Mouse (Mus musculus) lung, embryonic 15.5 days (tissue): ENCODE measurements at regions not wholly inside any gene's neighbourhood (a gene's known extent, or its start where the extent isn't known, plus 50 kb on each side); places are given as distances from the start of the nearest gene placed in this dataset.

Source experiments
- ATAC-seq: fragments of 200-750 bp; cut with Nextera tagmentation; 2 replicates; pipeline ENCODE4 v1.8.0; 2017; ENCODE audit warnings: moderate number of reproducible peaks, borderline replicate concordance; ENCODE audit not compliant: low FRiP score, low TSS enrichment; ENCODE audit errors: extremely low read depth
- H3K27ac ChIP-seq: fragments of 300-500 bp; sonication (generic); 2 replicates; pipeline ENCODE4 v1.5.1; 2015; ENCODE audit warnings: moderate library complexity, mild to moderate bottlenecking, inconsistent platforms
- H3K27me3 ChIP-seq: fragments of 300-500 bp; sonication (generic); 2 replicates; pipeline ENCODE4 v1.6.1; 2015; ENCODE audit warnings: inconsistent platforms
- H3K36me3 ChIP-seq: fragments of 300-500 bp; sonication (generic); 2 replicates; pipeline ENCODE4 v1.6.1; 2015; ENCODE audit warnings: inconsistent platforms
- H3K4me1 ChIP-seq: fragments of 300-500 bp; sonication (generic); 2 replicates; pipeline ENCODE4 v1.6.1; 2015; ENCODE audit warnings: inconsistent platforms
- H3K4me2 ChIP-seq: fragments of 300-500 bp; sonication (generic); 2 replicates; pipeline ENCODE4 v1.6.1; 2015; ENCODE audit warnings: inconsistent platforms, mild to moderate bottlenecking, moderate library complexity
- H3K4me3 ChIP-seq: fragments of 300-500 bp; sonication (generic); 2 replicates; pipeline ENCODE4 v1.5.1; 2015; ENCODE audit warnings: mild to moderate bottlenecking, inconsistent platforms
- H3K9ac ChIP-seq: fragments of 300-500 bp; sonication (generic); 2 replicates; pipeline ENCODE4 v1.6.1; 2015; ENCODE audit warnings: inconsistent platforms
- H3K9me3 ChIP-seq: fragments of 300-500 bp; sonication (generic); 2 replicates; pipeline ENCODE4 v1.6.1; 2016; ENCODE audit warnings: inconsistent platforms
- WGBS: fragments of 180-500 bp; shearing (Covaris S2); methylation state at CpG from one replicate; pipeline ENCODE4 v1.1.7; 2015; 5-methylcytosine and 5-hydroxymethylcytosine counted together

DNA sequence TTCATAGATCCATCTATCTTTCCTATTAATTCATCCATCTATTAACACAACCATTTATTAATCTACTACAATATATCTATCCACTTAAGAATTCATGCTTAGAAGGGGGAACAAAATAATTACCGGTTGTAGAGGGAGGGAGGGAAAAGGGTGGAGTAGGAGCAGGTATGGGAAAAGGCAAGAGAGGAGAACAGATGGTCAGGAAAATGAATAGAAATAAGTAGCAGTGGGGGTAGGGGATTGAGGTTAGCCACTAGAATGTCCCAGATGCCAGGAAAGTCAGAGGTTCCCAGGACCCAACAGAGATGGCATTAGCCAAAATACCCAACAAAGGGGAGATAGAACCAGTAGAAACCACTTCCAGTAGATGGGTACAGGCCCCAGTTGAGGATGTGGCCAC lies 164.5 kb upstream of the Crbn start:
- Histone ChIP-seq H3K27ac (no peak overlapping the region), H3K4me1 (no peaks in the 10 kb centered on the region), H3K9me3 (no peaks in the 10 kb centered on the region), H3K27me3 (no peaks in the 10 kb centered on the region), H3K4me2 (no peak overlapping the region), H3K36me3 (no peaks in the 10 kb centered on the region), H3K4me3 (no peak overlapping the region), H3K9ac (no peak overlapping the region)
- 79% methylated on average over 1 of the region's 1 CpGs for WGBS
- ATAC-seq: no peak

DNA sequence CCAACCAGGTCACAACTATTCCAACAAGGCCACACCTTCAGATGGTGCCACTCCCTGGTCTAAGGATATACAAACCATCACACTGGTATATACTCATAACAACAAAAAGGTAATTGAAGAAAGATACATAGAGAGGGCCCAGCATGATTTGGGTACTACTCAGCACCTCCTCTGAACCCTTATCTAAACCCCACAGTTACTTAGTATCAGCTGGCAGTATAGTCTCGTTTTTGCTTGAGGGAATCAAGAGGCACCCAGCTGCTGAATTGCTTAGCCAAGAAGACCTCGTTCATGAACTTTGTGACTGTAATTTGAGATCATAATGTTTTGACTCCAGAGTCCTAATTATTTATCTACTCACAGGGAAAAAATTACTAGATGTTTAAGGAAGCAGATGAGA lies 175.6 kb upstream of the Crbn start:
- H3K4me3 ChIP-seq: no peak overlapping the region
- no peaks in the 10 kb centered on the region for H3K27me3 ChIP-seq
- H3K4me2 ChIP-seq: no peak overlapping the region
- H3K4me1 ChIP-seq: no peaks in the 10 kb centered on the region
- H3K9me3 ChIP-seq: no peaks in the 10 kb centered on the region
- no peak overlapping the region for H3K9ac ChIP-seq
- no peak overlapping the region for H3K27ac ChIP-seq
- ATAC-seq: no peak
- no peaks in the 10 kb centered on the region for H3K36me3 ChIP-seq
- 20% methylated on average over 2 of the region's 2 CpGs for WGBS

DNA sequence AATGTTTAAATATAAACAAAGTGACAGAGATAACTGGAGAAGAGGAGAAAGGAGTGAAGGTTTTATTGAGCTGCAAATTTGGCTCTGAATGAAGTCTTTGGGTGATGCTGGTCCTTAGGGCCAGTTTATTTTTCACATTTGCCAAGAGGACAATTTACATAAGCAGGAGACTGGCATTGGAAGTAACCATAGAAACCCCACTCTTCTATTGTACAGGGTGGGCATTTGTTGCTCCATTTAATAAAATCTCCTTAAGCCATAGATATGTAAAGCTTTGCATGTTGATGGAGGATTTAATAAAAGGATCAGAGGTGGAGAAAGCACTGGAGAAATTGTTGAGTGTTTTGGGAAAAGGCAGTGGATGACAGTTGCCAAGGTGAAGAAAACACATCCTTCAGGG lies 178.8 kb upstream of the Crbn start:
- ATAC-seq: no peak
- no peaks in the 10 kb centered on the region for H3K36me3 ChIP-seq
- H3K9me3 ChIP-seq: no peaks in the 10 kb centered on the region
- no peak overlapping the region for H3K4me3 ChIP-seq
- no peaks in the 10 kb centered on the region for H3K27me3 ChIP-seq
- H3K4me1 ChIP-seq: no peaks in the 10 kb centered on the region
- H3K9ac ChIP-seq: no peak overlapping the region
- no peak overlapping the region for H3K27ac ChIP-seq
- H3K4me2 ChIP-seq: no peak overlapping the region

DNA sequence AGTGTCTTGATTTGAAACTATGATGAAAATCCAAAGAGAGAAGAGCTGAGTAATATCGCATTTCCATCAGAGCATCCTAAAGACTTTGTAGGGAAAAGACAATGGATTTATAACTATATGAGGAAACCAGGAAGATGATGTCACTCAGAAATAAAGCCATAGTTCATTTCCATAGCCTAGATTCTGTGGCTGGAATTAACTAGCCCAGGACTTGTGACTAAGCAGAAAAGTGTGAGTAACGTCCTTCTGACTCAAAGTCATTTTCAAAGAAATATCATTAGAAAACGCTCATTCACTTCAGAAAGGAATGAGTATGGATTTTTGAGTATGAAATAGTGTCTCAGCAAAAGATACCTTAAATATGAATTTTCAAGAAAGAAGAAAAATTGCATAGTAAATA lies 179.9 kb upstream of the Crbn start:
- Histone ChIP-seq H3K27ac (no peak overlapping the region), H3K27me3 (no peaks in the 10 kb centered on the region), H3K36me3 (no peaks in the 10 kb centered on the region), H3K4me1 (no peaks in the 10 kb centered on the region), H3K9ac (no peak overlapping the region), H3K9me3 (no peaks in the 10 kb centered on the region), H3K4me3 (no peak overlapping the region), H3K4me2 (no peak overlapping the region)
- WGBS: 84% methylated on average over 3 of the region's 3 CpGs
- no peak for ATAC-seq

DNA sequence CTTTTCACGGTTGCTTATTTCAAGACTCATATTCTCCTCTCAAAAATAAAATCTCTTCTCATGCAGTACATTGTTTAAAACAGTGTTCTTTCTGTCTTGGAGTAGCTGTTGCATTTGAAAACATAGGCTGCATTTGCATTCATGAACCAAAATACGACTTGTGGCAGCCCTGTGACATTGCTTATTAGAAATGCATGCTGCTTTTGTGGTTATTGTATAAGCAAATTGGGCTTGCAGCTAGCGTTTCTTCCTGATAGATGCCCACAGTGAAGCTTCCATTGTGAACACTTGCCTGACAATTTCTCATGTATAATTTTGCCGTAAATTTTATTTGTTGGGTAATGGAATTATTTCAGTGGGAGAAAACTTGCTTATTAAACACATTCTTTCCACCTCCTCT lies 180.3 kb upstream of the Crbn start:
- no peak for ATAC-seq
- no peak overlapping the region for H3K4me2 ChIP-seq
- no peak overlapping the region for H3K4me3 ChIP-seq
- no peaks in the 10 kb centered on the region for H3K36me3 ChIP-seq
- WGBS: 82% methylated on average over 4 of the region's 4 CpGs
- H3K27ac ChIP-seq: no peak overlapping the region
- H3K9me3 ChIP-seq: no peaks in the 10 kb centered on the region
- no peak overlapping the region for H3K9ac ChIP-seq
- H3K4me1 ChIP-seq: no peaks in the 10 kb centered on the region
- H3K27me3 ChIP-seq: no peaks in the 10 kb centered on the region

DNA sequence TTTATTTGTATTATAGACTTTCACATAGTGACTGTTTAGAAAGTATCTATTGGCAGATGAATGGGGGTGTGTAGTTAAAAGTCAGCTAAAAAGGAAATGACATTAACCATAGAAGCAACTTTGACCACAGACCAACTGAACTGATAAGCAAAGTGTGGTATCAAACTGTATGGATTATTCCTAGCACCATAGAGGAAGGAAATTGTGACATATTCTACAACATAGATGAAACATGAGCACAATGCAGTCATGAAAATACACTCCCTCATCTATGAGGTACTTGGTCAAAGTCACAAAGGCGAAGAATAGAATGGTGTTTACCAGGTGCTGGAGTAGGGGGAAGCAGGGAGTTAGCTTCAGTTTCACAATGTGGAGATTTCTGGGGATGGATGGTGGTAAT lies 181.4 kb upstream of the Crbn start:
- Histone ChIP-seq H3K27ac (no peak overlapping the region), H3K36me3 (no peaks in the 10 kb centered on the region), H3K4me1 (no peaks in the 10 kb centered on the region), H3K4me3 (no peak overlapping the region), H3K27me3 (no peaks in the 10 kb centered on the region), H3K9ac (no peak overlapping the region), H3K9me3 (no peaks in the 10 kb centered on the region), H3K4me2 (no peak overlapping the region)
- no peak for ATAC-seq
- 83% methylated on average over 1 of the region's 1 CpGs for WGBS

DNA sequence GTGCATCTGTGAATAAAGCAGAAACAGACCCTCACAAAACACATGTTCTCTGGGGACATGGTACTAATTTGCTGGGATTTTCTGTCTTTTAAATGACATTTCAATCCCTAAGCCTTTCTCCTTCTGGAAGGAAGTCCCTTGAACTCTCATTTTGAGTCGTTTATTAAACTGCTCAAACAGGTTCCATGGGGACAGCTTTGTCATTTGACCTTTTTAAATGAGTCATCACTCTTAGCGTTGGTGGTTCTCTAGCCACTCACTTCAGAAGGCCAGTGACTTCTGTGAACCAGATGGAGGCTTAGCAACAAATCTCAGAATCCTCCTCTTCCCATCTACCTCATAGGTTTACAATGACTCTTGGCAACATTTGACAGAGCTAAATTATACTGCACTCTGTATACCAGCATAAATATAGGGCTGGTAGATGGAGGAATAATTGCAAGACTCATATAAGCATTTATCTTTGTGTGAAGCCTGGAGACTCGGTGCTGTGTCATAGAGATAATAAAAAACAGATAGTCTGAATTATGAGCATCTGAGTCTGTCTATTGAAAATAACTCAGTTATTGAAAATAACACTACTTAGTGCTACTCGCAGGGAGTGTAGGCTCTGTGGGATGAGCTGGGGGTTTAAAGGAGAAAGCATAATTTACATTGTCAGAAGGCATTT lies 185.4 kb upstream of the Crbn start:
- Histone ChIP-seq H3K4me1 (no peaks in the 10 kb centered on the region), H3K27me3 (no peaks in the 10 kb centered on the region), H3K9me3 (no peaks in the 10 kb centered on the region), H3K4me3 (no peak overlapping the region), H3K27ac (no peak overlapping the region), H3K36me3 (no peaks in the 10 kb centered on the region), H3K9ac (no peak overlapping the region), H3K4me2 (no peak overlapping the region)
- no peak for ATAC-seq
- WGBS: 47% methylated on average over 4 of the region's 4 CpGs

DNA sequence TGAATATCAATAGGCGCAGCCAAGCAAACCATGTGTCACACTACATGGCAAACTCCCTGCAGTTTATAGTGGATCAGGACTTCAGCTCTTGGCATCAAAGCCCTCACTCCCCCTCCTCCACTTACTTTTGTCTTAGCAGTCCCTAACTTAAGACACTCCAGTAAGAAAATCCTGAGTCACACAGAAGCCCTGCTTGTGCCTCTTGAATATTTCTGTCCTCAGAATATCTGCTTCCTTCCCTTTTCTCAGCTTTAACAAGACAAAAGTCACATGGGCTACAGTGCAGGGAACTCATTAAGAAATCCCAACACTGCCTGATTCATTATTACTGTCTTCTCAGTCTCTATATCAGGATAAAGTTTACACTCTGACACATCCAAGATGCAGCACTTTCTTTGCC lies 191.7 kb upstream of the Crbn start:
- H3K9ac ChIP-seq: no peak overlapping the region
- H3K4me2 ChIP-seq: no peak overlapping the region
- no peak overlapping the region for H3K27ac ChIP-seq
- H3K36me3 ChIP-seq: no peaks in the 10 kb centered on the region
- ATAC-seq: no peak
- no peaks in the 10 kb centered on the region for H3K9me3 ChIP-seq
- WGBS: 97% methylated on average over 1 of the region's 1 CpGs
- no peaks in the 10 kb centered on the region for H3K4me1 ChIP-seq
- H3K4me3 ChIP-seq: no peak overlapping the region
- H3K27me3 ChIP-seq: no peaks in the 10 kb centered on the region

DNA sequence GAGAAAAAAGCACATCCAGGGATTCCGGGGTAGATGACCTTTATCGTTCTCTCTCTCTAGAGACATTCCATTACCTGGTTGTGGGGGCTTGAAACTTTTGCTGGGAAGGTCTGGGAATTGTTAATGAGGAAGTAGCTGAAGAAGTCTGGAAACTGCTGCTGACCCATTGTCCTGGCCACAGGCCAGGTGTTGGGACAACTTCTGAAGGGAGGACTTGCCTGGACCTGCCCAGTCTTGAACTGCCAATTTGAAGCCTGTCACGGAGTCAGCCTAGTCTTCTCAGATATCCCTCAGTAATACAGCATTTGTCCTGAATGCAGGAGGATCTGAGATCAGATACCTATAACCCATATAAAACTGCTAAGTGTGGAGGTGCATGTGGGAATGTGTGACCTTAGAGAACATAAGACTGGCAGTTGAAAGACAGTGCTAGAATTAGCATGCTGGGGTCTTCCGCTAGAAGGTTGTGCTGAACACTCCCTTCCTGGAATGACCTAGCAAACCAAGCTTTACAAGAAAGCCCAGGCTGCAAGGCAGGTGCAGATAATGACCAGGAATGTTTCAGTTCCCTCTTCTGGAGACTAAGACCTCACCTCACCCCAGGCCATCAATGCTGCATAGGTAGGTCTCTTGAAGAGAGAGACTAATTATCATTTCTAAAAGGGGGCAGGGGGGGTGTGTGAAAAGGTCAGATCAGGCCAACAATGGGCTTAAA lies 204.7 kb upstream of the Crbn start:
- no peak overlapping the region for H3K9ac ChIP-seq
- no peak overlapping the region for H3K4me2 ChIP-seq
- H3K27ac ChIP-seq: no peak overlapping the region
- H3K27me3 ChIP-seq: no peaks in the 10 kb centered on the region
- H3K4me1 ChIP-seq: no peaks in the 10 kb centered on the region
- no peaks in the 10 kb centered on the region for H3K36me3 ChIP-seq
- WGBS: 83% methylated on average over 4 of the region's 4 CpGs
- no peak for ATAC-seq
- H3K9me3 ChIP-seq: no peaks in the 10 kb centered on the region
- no peak overlapping the region for H3K4me3 ChIP-seq

DNA sequence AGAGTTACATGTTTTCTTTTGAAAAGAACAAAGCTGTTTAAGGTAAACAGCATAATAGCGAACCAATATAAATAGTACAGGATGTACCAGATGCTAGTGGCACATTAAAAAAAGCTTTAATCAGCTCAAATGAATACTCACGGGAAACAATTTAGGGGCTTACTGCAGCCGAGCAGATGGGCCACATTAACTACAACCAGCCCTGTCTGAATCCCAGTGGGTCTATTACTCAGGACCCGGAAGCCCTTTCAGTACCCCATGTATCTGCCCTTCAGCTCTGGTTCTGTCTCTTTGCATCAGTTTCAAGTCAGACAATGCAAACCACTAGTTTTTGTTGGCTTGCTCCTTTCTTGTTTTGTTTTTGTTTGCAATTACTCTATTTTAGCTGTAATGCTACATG lies 210.9 kb upstream of the Crbn start:
- Histone ChIP-seq H3K27me3 (no peaks in the 10 kb centered on the region), H3K4me1 (no peaks in the 10 kb centered on the region), H3K4me3 (no peak overlapping the region), H3K9me3 (no peaks in the 10 kb centered on the region), H3K27ac (no peak overlapping the region), H3K4me2 (no peak overlapping the region), H3K9ac (no peak overlapping the region), H3K36me3 (no peaks in the 10 kb centered on the region)
- ATAC-seq: no peak
- 66% methylated on average over 4 of the region's 4 CpGs for WGBS

DNA sequence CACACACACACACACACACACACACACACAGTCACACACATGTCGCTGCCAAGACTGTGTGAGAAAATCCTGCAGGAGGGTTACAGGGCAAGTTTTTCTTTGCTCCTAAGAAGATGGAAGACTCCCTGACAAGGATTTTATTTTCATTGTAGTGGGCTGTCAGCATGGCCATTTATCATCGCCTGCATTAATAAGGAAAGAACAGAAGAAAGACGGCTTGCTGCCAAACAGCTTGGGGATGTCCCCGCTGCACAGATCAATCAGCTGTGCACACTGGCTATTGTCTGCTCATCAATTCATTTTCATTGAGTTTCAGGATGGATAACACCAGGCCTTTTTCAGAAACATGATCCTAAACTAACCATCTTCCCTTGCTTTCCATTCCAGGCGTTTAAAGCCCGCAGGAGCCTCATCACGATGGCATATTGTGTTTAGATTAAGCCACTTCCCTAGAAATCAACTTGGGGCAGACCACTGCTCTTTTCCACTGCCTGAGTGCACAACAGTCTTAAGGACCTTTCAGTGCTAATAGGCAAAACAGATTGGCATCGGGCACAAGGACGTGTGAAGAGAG lies 213.1 kb upstream of the Crbn start:
- Histone ChIP-seq H3K36me3 (no peaks in the 10 kb centered on the region), H3K4me2 (peak overlapping the region; percentile 22; the same call in 1 of the 2 replicates), H3K4me3 (no peak overlapping the region), H3K9ac (no peak overlapping the region), H3K9me3 (no peaks in the 10 kb centered on the region), H3K4me1 (no peaks in the 10 kb centered on the region), H3K27ac (no peak overlapping the region), H3K27me3 (no peaks in the 10 kb centered on the region)
- 13% methylated on average over 9 of the region's 9 CpGs for WGBS
- no peak for ATAC-seq

DNA sequence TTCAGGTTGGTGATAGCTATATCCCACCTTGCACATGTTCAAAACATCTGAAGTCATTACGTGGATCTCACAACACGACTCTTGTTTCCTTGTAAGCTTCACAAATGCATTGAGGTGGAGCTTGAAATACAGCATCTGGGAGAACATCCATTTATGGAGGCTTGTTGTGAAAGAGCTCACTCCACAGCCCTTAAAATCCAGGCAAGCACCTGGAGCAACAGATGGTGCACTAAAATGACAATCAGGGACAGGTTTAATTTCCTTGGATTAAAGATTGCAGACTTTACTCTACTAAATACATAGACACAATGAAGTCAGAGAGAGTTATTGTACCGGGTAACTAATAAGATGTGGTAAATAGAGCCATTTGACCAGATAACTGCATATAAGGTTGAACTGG lies 219.2 kb upstream of the Crbn start:
- no peaks in the 10 kb centered on the region for H3K9me3 ChIP-seq
- no peak for ATAC-seq
- no peak overlapping the region for H3K4me2 ChIP-seq
- 76% methylated on average over 3 of the region's 3 CpGs for WGBS
- H3K4me3 ChIP-seq: no peak overlapping the region
- no peaks in the 10 kb centered on the region for H3K27me3 ChIP-seq
- H3K27ac ChIP-seq: no peak overlapping the region
- H3K4me1 ChIP-seq: no peaks in the 10 kb centered on the region
- no peaks in the 10 kb centered on the region for H3K36me3 ChIP-seq
- H3K9ac ChIP-seq: no peak overlapping the region
